Mouse (Mus musculus): ENCODE measurements around the gene Efr3b. TPM values are rescaled to one million over a fixed set of nuclear protein-coding genes. Genes with fewer than 3 reads are reported as not detected.

The Efr3b gene
- total RNA-seq, 2 experiments from 2014 or later, result 9.4 to 10.1 TPM

- intact Hi-C loops (cut with DNase I), result loop anchor here (5.0 kb wide), 1 partner anchor 35 kb away; no protein-coding TSS in a partner anchor
- DNase-seq, result no peak
Observed at GRCm38 (mm10) chr12:4042411-4042810, 3.7 kb upstream of the Efr3b start.

GRCm38 (mm10) chr12:4039046-4039445 is 331 bp upstream of the Efr3b start:
- no peak for DNase-seq
- intact Hi-C loops (cut with DNase I), result no loop called here

GRCm38 (mm10) chr12:4037511-4037910 is 1.2 kb downstream of the Efr3b start:
- intact Hi-C loops (cut with DNase I), result loop anchor here (2.0 kb wide), 1 partner anchor 53 kb away; no protein-coding TSS in a partner anchor
- DNase-seq, result no peak

- no peak for DNase-seq
- intact Hi-C loops (cut with DNase I), result loop anchor here (2.0 kb wide), 1 partner anchor 51 kb away; no protein-coding TSS in a partner anchor
Observed at GRCm38 (mm10) chr12:4036157-4036556, 2.6 kb downstream of the Efr3b start.

GRCm38 (mm10) chr12:4029064-4029463 is 9.7 kb downstream of the Efr3b start:
- DNase-seq, result no peak
- intact Hi-C loops (cut with DNase I), result no loop called here

- DNase-seq, result peak; percentile 40 to 49
- intact Hi-C loops (cut with DNase I), result no loop called here
Observed at GRCm38 (mm10) chr12:4028516-4028915, 10.2 kb downstream of the Efr3b start.

- intact Hi-C loops (cut with DNase I), result no loop called here
- DNase-seq, result no peak
Observed at GRCm38 (mm10) chr12:4024356-4024755, 14.4 kb downstream of the Efr3b start.

GRCm38 (mm10) chr12:4023501-4023900 is 15.2 kb downstream of the Efr3b start:
- DNase-seq, result no peak
- intact Hi-C loops (cut with DNase I), result no loop called here

- DNase-seq, result peak; percentile 70 to 72
- intact Hi-C loops (cut with DNase I), result no loop called here
Observed at GRCm38 (mm10) chr12:4022845-4023244, 15.9 kb downstream of the Efr3b start.

- intact Hi-C loops (cut with DNase I), result no loop called here
- DNase-seq, result peak; percentile 40 to 62
Observed at GRCm38 (mm10) chr12:4020505-4020904, 18.2 kb downstream of the Efr3b start.

GRCm38 (mm10) chr12:4016321-4016720 is 22.4 kb downstream of the Efr3b start:
- intact Hi-C loops (cut with DNase I), result no loop called here
- peak in 1 of 2 experiments; percentile 46 for DNase-seq

- DNase-seq, result no peak
- intact Hi-C loops (cut with DNase I), result no loop called here
Observed at GRCm38 (mm10) chr12:4015741-4016140, 23.0 kb downstream of the Efr3b start.

GRCm38 (mm10) chr12:4015255-4015654 is 23.5 kb downstream of the Efr3b start:
- intact Hi-C loops (cut with DNase I), result no loop called here
- DNase-seq, result no peak

- intact Hi-C loops (cut with DNase I), result no loop called here
- DNase-seq, result no peak
Observed at GRCm38 (mm10) chr12:4011715-4012114, 27.0 kb downstream of the Efr3b start.

GRCm38 (mm10) chr12:4011301-4011700 is 27.4 kb downstream of the Efr3b start:
- DNase-seq, result no peak
- intact Hi-C loops (cut with DNase I), result no loop called here

GRCm38 (mm10) chr12:4008731-4009130 is 30.0 kb downstream of the Efr3b start:
- intact Hi-C loops (cut with DNase I), result no loop called here
- no peak for DNase-seq

- DNase-seq, result no peak
- intact Hi-C loops (cut with DNase I), result no loop called here
Observed at GRCm38 (mm10) chr12:4007766-4008165, 30.9 kb downstream of the Efr3b start.

- intact Hi-C loops (cut with DNase I), result no loop called here
Observed at GRCm38 (mm10) chr12:4007181-4007580, 31.5 kb downstream of the Efr3b start.

GRCm38 (mm10) chr12:4006079-4006478 is 32.6 kb downstream of the Efr3b start:
- intact Hi-C loops (cut with DNase I), result no loop called here

More at GRCm38 (mm10) chr12:4007181-4007580, 31.5 kb downstream of the Efr3b start:
- peak in 1 of 2 experiments; percentile 46 for DNase-seq

GRCm38 (mm10) chr12:4004648-4005047 is 34.1 kb downstream of the Efr3b start:
- DNase-seq, result peak; percentile 47
- intact Hi-C loops (cut with DNase I), result loop anchor here (2.0 kb wide), 1 partner anchor 14 kb away; no protein-coding TSS in a partner anchor

More at GRCm38 (mm10) chr12:4006079-4006478, 32.6 kb downstream of the Efr3b start:
- peak in 1 of 2 experiments; percentile 38 for DNase-seq

- intact Hi-C loops (cut with DNase I), result no loop called here
- DNase-seq, result no peak
Observed at GRCm38 (mm10) chr12:4000406-4000805, 38.3 kb downstream of the Efr3b start.

- intact Hi-C loops (cut with DNase I), result no loop called here
- no peak for DNase-seq
Observed at GRCm38 (mm10) chr12:3996749-3997148, 42.0 kb downstream of the Efr3b start.

GRCm38 (mm10) chr12:3991047-3991446 is 47.7 kb downstream of the Efr3b start:
- no peak for DNase-seq
- intact Hi-C loops (cut with DNase I), result no loop called here

Measured in heart, postnatal 14 days (tissue).